Mouse (Mus musculus) liver, embryonic 13.5 days (tissue): ENCODE results near the gene Prdx5. TPM values are rescaled to one million over a fixed set of nuclear protein-coding genes. Genes with fewer than 3 reads are reported as not detected.

Experiments used
- ATAC-seq: fragments of 200-750 bp; cut with Nextera tagmentation; 2 replicates; pipeline ENCODE4 v1.8.0; 2017; ENCODE audit warnings: low read depth, mild to moderate bottlenecking, moderate number of reproducible peaks, moderate library complexity
- DNase-seq: peaks from one replicate; pipeline ENCODE4 v3.0.0; 2022
- H3K27ac ChIP-seq: fragments of 300-500 bp; sonication (generic); 2 replicates; pipeline ENCODE4 v1.5.1; 2015; ENCODE audit warnings: moderate library complexity, mild to moderate bottlenecking, inconsistent platforms
- H3K27me3 ChIP-seq: fragments of 300-500 bp; sonication (generic); 2 replicates; pipeline ENCODE4 v1.6.1; 2015; ENCODE audit warnings: mild to moderate bottlenecking, inconsistent platforms
- H3K36me3 ChIP-seq: fragments of 300-500 bp; sonication (generic); 2 replicates; pipeline ENCODE4 v1.6.1; 2015; ENCODE audit warnings: mild to moderate bottlenecking, inconsistent platforms
- H3K4me1 ChIP-seq: fragments of 300-500 bp; sonication (generic); replicated peaks from 2 replicates; pipeline ENCODE4 v1.6.1; 2015; ENCODE audit warnings: inconsistent platforms
- H3K4me2 ChIP-seq: fragments of 300-500 bp; sonication (generic); 2 replicates; pipeline ENCODE4 v1.6.1; 2015; ENCODE audit warnings: inconsistent platforms, mild to moderate bottlenecking, moderate library complexity
- H3K4me3 ChIP-seq: fragments of 300-500 bp; sonication (generic); replicated peaks from 2 replicates; pipeline ENCODE4 v1.5.1; 2015; ENCODE audit warnings: mild to moderate bottlenecking, inconsistent platforms
- H3K9ac ChIP-seq: fragments of 300-500 bp; sonication (generic); 2 replicates; pipeline ENCODE4 v1.6.1; 2015; ENCODE audit warnings: mild to moderate bottlenecking, inconsistent platforms
- H3K9me3 ChIP-seq: fragments of 300-500 bp; sonication (generic); replicated peaks from 2 replicates; pipeline ENCODE4 v1.6.1; 2016; ENCODE audit warnings: inconsistent platforms
- WGBS: fragments of 180-500 bp; shearing (Covaris S2); methylation state at CpG from one replicate; pipeline ENCODE4 v1.1.7; 2015; ENCODE audit not compliant: insufficient replicate concordance; 5-methylcytosine and 5-hydroxymethylcytosine counted together
- polyA plus RNA-seq: library from polyadenylated mRNA; unstranded; fragments of >200 nt; fragmentation: Nextera tagmentation; extraction: Ambion mirVana; gene quantifications from 2 replicates; pipeline ENCODE4 v1.2.1, GENCODE M21; 2015

Prdx5 gene
- polyA plus RNA-seq, 1 experiment from 2014 or later: 97.7 TPM

DNA sequence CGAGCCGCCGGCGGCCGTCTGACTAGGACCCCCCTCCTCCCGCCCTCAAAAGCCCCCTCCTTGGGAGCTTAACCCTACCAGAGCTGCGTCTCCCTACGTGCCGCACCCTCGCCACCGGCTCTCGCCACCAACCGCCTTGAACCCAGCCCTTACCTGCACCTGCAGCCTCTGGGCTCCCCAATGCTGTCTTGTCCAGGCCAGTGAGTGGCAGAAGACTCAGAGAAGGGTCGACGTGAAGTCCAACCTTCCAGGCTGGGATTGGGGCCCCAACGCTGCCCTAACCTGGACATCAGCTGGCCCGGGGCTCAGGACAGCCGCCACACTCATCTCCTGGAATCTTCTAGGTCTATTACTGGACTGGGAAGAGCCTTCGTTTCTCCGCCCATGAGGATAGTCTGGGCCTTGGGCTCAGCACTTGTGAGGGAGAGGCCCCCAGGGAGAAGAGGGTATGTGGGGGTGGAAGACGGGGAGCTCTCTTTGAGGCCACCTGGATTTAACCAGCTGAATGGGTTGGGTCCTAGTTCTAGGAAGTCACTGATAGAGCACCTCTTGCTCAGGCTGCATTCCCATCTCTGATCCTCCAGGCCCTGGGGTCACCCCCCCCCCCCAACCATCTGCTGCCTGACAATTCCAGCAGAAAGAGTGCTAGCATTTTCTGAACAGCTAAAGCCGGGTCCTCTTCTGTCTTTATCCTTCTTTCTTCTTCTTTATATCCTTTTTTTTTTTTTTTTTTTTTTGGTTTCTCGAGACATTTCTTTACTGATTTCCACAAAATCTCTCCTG, 24.5 kb upstream of the Prdx5 start, which contains the start of gene Kcnk4:
Gene Kcnk4, minus strand, starts transcription at position 321 of the 783 bp plus-strand sequence.
- Histone ChIP-seq H3K27me3 (peaks cover 71% of the 10 kb centered on the region), H3K4me1 (peaks cover 8% of the 10 kb centered on the region), H3K36me3 (no peaks in the 10 kb centered on the region), H3K9ac (0 out of 2 replicates have a peak within 1 kb of the TSS, but pooled peaks have one; percentile 9), H3K4me2 (peak within 1 kb of the TSS; percentile 53), H3K9me3 (no peaks in the 10 kb centered on the region), H3K27ac (no peak within 1 kb of the TSS), H3K4me3 (peak within 1 kb of the TSS; percentile 33)
- 17% methylated on average over 19 of the region's 23 CpGs for WGBS
- DNase-seq (no peak), ATAC-seq (no peak)

DNA sequence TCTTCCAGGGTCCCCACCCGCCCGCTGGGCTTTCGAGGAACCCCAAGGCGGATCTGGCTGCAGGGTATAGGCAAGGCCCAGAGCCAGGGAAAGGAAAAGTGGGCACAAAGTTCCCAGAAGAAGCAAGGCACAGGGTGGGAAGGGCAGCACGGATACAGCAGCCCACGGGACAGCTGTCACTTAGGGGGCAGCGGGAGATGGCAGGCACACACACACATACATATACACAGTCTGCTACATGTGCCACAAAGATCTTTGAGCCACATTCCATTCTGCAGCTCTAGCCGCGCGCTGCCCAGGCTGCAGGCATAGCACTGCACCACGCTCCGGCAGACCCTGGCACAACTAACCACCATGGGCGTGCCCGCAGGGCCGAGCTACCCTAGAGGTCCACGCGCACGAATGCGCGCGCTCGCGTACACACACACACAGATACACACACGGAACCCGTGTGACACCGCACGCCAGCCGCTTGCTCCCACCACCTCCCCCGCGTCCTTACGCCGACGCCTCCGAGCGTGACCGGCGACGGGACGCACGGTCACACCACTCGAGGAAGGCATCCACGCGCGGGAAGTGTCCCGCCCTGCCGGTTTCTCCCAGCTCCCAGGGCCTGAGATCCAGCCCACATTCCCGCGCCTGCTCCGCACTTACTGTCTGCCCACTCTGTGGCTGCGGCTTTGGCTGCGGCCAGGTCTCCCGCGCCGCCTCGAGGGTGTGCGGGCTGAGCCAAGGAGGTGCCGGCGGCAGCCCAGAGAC, 23.7 kb upstream of the Prdx5 start:
- ATAC-seq (no peak), DNase-seq (no peak)
- 0 out of 2 replicates have a peak overlapping the region, but pooled peaks have one; percentile 9 for H3K9ac ChIP-seq
- 9% methylated on average over 50 of the region's 58 CpGs for WGBS
- peaks cover 78% of the 10 kb centered on the region for H3K27me3 ChIP-seq
- peak overlapping the region; percentile 53 for H3K4me2 ChIP-seq
- no peak overlapping the region for H3K27ac ChIP-seq
- H3K4me3 ChIP-seq: peak overlapping the region; percentile 33
- no peaks in the 10 kb centered on the region for H3K36me3 ChIP-seq
- H3K9me3 ChIP-seq: no peaks in the 10 kb centered on the region
- peaks cover 8% of the 10 kb centered on the region for H3K4me1 ChIP-seq

DNA sequence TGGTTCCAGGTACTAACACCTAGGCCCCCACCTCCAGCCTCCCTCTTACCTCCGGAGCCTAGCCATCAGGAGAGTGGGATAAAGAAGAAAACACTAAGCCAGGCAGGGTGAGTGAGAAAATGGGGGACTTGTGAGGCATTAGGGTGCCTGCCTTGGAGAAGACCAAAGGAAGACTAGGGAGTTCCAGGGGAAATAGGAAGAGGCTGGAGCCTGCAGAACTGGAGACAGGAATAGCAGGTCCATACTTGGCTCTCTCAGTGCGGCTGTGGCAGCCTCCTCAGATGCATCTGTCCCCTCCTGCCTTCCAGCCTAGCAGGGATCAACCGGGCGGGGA, 23.2 kb upstream of the Prdx5 start:
- Histone ChIP-seq H3K36me3 (no peaks in the 10 kb centered on the region), H3K4me1 (peaks cover 8% of the 10 kb centered on the region), H3K27me3 (peaks cover 83% of the 10 kb centered on the region), H3K4me2 (no peak overlapping the region), H3K9me3 (no peaks in the 10 kb centered on the region), H3K27ac (no peak overlapping the region), H3K9ac (no peak overlapping the region), H3K4me3 (no peak overlapping the region)
- no peak for DNase-seq
- no peak for ATAC-seq
- WGBS: 18% methylated on average over 4 of the region's 4 CpGs

DNA sequence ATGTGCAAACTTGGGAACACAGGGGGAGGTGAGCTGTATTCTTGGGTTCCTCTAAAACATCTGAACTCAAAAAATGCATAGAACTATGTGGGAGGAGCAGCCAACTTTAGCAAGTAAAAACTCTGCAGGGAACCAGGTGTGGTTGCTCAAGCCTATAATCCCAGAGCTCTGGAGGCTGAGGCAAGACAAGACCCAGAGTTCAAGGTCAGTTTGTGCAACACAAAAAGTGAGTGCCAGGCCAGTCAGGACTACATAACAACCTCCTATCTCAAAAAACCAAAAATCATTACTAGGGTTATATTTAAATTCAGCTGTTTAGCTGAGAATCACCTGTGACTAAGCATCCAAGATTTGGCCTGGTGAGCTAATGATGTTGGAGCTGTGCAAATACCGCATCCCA, 22.1 kb upstream of the Prdx5 start:
- peaks cover 91% of the 10 kb centered on the region for H3K27me3 ChIP-seq
- no peak overlapping the region for H3K4me2 ChIP-seq
- DNase-seq (no peak), ATAC-seq (no peak)
- WGBS: 37% methylated on average over 1 of the region's 1 CpGs
- no peak overlapping the region for H3K9ac ChIP-seq
- no peak overlapping the region for H3K27ac ChIP-seq
- H3K4me3 ChIP-seq: no peak overlapping the region
- H3K9me3 ChIP-seq: no peaks in the 10 kb centered on the region
- no peaks in the 10 kb centered on the region for H3K36me3 ChIP-seq
- peaks cover 9% of the 10 kb centered on the region for H3K4me1 ChIP-seq

DNA sequence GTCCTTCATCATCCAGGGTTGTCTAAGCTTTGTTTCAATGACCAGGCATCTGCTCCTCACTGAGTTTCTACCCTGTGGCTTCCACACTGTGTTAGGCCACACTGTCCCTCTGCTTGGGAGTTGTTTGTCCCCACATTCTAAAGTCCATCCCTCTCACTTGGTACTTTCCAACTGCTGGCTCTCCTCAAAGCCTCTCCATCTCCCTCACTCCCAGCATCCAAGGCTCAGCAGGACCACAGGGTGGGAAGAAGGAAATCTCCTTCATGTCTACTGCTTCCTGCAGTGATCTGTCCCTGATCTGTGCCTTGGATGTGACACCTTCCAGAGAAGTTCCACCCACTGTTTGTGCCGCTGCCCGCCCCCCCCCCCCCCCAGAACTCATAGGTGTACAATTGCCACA, 21.1 kb upstream of the Prdx5 start:
- peaks cover 19% of the 10 kb centered on the region for H3K4me1 ChIP-seq
- H3K36me3 ChIP-seq: no peaks in the 10 kb centered on the region
- no peak overlapping the region for H3K27ac ChIP-seq
- H3K27me3 ChIP-seq: peaks cover 97% of the 10 kb centered on the region
- 0% methylated on average over 2 of the region's 2 CpGs for WGBS
- no peak overlapping the region for H3K4me3 ChIP-seq
- no peak overlapping the region for H3K4me2 ChIP-seq
- no peak overlapping the region for H3K9ac ChIP-seq
- H3K9me3 ChIP-seq: no peaks in the 10 kb centered on the region
- no peak for ATAC-seq
- no peak for DNase-seq

DNA sequence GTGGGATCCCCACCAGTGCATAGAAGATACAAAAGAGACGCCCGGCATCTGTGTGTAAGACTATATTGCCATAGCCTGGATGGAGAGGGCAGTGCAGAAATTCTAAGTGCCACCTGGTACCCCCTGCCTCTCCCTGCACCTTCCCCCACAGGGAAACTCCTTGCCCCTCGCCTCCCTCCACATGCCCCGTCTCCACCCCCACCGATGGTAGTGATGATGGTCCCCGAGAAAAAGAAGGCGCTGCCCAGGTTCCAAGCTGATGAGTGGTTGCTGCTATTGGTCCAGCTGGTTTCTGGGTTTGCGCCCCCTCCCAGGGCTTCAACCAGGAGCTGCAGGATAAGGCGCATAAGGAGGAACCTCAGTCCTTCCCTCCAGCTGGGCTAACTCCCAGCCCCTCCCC, 18.2 kb upstream of the Prdx5 start:
- Histone ChIP-seq H3K4me1 (peaks cover 30% of the 10 kb centered on the region), H3K4me2 (no peak overlapping the region), H3K9me3 (no peaks in the 10 kb centered on the region), H3K27me3 (peaks cover 95% of the 10 kb centered on the region), H3K4me3 (no peak overlapping the region), H3K27ac (no peak overlapping the region), H3K9ac (no peak overlapping the region), H3K36me3 (no peaks in the 10 kb centered on the region)
- ATAC-seq: no peak
- 15% methylated on average over 9 of the region's 9 CpGs for whole genome bisulfite sequencing
- no peak for DNase-seq

DNA sequence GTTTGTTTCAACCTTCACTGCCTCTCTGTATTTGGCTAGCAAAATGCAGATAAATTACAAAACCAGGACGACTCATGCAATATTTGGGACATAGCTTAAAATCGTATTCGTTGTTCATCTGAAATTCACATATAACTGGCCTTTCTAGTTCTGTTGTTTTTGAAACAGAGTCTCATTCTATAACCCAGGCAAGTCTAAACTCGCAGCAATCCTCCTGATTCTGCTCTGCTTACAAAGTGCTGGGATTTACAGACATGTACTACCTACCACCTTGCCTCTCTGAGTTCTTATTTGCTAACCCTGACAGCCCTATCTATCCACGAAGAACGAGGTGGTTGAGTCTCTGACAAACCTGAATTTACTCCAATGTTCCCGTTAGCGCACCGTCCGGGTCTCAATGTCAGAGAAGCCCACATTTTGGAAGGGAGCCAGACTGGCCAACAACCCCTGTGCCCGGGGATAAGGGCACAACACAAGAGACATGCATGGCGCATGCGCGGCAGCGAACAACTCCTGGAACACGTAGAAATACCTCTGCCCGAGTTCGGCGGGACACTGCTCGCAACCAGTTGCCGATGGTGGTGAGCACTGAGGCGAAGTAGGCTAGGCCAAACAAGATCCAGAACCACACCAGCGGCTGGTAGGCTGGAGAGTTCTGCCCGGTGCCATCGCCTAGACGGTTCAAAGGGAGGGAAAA, 16.8 kb upstream of the Prdx5 start:
- no peaks in the 10 kb centered on the region for H3K36me3 ChIP-seq
- peak overlapping the region; percentile 38 for H3K4me2 ChIP-seq
- H3K27me3 ChIP-seq: peaks cover 81% of the 10 kb centered on the region
- H3K9ac ChIP-seq: peak overlapping the region; percentile 4; the same call in 1 of the 2 replicates
- ATAC-seq (no peak), DNase-seq (no peak)
- H3K4me3 ChIP-seq: peak overlapping the region; percentile 27
- WGBS: 20% methylated on average over 26 of the region's 26 CpGs
- H3K27ac ChIP-seq: no peak overlapping the region
- peaks cover 40% of the 10 kb centered on the region for H3K4me1 ChIP-seq
- no peaks in the 10 kb centered on the region for H3K9me3 ChIP-seq

DNA sequence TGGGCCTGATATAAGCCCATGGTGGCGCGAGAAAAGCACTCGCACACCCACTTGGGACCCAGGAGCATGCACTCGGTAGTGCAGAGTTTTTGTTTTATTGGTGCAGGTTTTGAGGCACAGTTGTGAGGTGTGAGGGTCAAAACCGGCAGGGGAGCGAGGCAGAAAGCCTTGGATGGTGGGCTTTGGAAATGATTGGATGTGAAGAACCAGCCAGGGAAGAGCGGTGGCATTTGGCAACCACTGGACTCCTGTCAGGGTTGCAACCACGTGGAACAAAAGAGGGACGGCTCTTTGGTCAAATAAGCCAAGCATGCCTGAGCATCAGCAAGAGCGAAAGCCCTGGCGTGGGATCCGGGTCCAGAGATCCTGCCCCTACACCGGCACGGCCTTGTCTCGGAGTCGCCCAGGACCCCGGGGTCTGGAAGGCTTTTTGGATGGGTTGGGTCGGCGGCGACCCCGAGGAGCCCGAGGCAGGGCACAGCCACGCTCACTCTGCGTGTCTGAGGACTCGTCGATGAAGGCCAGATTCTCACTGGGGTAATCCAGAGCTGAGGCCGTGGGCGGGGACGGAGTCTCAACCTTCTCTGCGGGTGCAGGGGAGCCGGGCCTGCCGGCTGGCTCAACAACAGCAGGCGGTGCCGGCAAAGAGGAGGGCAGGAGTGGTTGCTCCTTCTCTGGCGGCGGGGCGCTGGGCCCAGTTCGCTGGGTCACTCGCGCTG, 15.9 kb upstream of the Prdx5 start:
- no peak overlapping the region for H3K27ac ChIP-seq
- no peak for DNase-seq
- no peak overlapping the region for H3K9ac ChIP-seq
- 18% methylated on average over 40 of the region's 40 CpGs for WGBS
- no peak for ATAC-seq
- peak overlapping the region; percentile 10; the same call in 1 of the 2 replicates for H3K4me3 ChIP-seq
- peaks cover 47% of the 10 kb centered on the region for H3K4me1 ChIP-seq
- H3K4me2 ChIP-seq: peak overlapping the region; percentile 42; the same call in 1 of the 2 replicates
- no peaks in the 10 kb centered on the region for H3K36me3 ChIP-seq
- H3K27me3 ChIP-seq: peaks cover 72% of the 10 kb centered on the region
- no peaks in the 10 kb centered on the region for H3K9me3 ChIP-seq

DNA sequence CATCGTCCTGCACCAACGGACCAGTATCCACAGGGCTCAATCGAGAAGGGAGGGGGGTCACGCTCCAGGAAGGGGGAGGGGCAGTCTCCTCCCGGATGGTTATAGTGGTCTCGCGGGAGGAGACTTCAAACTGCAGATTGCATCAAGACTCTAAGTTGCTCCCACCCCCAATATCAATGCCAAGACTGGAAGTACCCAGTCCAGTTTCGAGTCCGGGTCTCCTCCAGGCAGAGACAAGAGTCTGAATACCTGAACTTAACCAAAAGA, 15.3 kb upstream of the Prdx5 start, which contains the start of gene Catsperz:
Gene Catsperz, minus strand, starts transcription at position 74 of the 267 bp plus-strand sequence.
- DNase-seq (no peak), ATAC-seq (no peak)
- Histone ChIP-seq H3K9ac (no peak within 1 kb of the TSS; the same call in 1 of the 2 replicates), H3K4me3 (peak within 1 kb of the TSS; percentile 32), H3K27me3 (peaks cover 67% of the 10 kb centered on the region), H3K4me1 (peaks cover 53% of the 10 kb centered on the region), H3K9me3 (no peaks in the 10 kb centered on the region), H3K4me2 (peak within 1 kb of the TSS; percentile 42), H3K36me3 (no peaks in the 10 kb centered on the region), H3K27ac (no peak within 1 kb of the TSS)
- WGBS: 4% methylated on average over 9 of the region's 9 CpGs

DNA sequence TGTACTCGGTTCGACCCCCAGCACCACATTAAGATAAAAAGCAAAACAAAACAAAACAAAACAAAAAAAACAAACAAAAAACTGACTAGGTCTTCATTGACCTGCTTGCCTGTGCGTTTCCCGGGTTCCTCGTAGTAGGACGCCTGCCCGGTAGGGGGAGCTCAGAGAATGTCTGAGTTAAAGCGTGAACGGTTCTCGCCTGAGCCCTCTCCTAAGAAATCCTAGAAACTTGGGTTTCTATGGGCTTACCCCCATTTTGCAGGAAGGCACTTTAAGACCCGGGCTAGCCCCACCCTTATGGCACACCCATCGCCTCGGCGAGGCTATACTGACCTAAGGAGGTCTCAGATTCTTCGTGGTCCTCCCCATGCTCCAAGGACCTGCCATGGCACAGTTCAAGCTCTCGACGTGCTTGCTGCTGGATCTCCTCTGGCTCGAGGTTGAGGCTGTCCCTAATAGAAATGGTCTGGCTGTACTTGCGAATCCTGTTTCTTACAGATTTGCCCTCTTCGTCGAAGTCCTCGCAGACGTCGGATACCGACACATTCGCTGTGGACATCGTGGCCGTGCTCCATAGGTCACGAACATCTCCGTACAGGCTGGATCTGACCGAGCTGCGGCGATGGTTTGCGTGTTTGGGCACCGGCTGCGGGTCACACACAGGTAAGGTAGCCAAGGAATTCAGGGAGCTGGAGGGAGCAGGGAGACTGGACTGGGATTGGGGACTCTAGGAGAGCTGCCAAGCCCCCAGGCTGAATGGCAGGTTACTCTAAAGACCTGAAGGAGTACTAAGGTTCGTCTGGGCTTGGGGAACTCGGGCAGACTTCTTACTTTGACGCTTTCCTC, 14.8 kb upstream of the Prdx5 start:
- Histone ChIP-seq H3K27ac (no peak overlapping the region), H3K9ac (no peak overlapping the region; the same call in 1 of the 2 replicates), H3K27me3 (peaks cover 62% of the 10 kb centered on the region), H3K4me1 (peaks cover 58% of the 10 kb centered on the region), H3K4me2 (peak overlapping the region; percentile 42), H3K9me3 (no peaks in the 10 kb centered on the region), H3K36me3 (no peaks in the 10 kb centered on the region), H3K4me3 (peak overlapping the region; percentile 32)
- no peak for ATAC-seq
- WGBS: 6% methylated on average over 39 of the region's 39 CpGs
- peak; percentile 68 for DNase-seq
